Mouse (Mus musculus) monocyte, adult 5-6 weeks (primary cell): Measurements from ENCODE around the gene Akr1c13. TPM values are rescaled to one million over a fixed set of nuclear protein-coding genes. Genes with fewer than 3 reads are reported as not detected.
"Not testable (repeated sequence)": the region's sequence is repeated elsewhere in the genome, so short reads cannot be mapped to it uniquely, and the experiment has no call there.

Experiments
- ATAC-seq: fragments of 153-309, 156-312 bp; replicated peaks from 2 replicates; pipeline ENCODE4 v1.8.0; 2017; ENCODE audit warnings: mild to moderate bottlenecking; ENCODE audit not compliant: low TSS enrichment, insufficient number of reproducible peaks, severe bottlenecking, poor library complexity, low FRiP score
- total RNA-seq: library from RNA; stranded (forward); fragments of 200-1000, 200-491, 200-594 nt; gene quantifications from 3 replicates; pipeline ENCODE4 v1.2.3, GENCODE M21; 2017

Gene Akr1c13
- 13.8 to 29.7 TPM (median 18.2 TPM) in 3 replicates for total RNA-seq

DNA sequence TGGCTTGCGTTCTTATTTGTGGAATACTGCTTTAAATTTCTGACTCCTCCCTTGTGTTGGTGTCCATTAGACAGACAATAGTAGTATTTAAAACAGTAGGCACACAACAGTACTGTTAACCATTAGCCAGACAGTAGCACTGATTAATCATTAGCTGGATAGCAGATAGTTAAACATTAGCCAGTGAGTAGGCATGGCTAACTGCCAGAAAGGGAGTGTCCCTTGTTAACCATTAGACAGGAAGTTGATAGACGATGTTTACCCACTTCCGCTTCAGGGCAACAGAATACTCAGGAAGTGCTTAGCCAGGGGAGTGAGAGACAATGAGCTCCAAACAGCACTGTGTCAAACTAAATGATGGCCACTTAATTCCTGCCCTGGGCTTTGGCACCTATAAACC is at the start of gene Akr1c13:
Gene Akr1c13 (plus strand): TSS at position 247 of the 400 bp plus-strand sequence.
- ATAC-seq = peak; percentile 88

DNA sequence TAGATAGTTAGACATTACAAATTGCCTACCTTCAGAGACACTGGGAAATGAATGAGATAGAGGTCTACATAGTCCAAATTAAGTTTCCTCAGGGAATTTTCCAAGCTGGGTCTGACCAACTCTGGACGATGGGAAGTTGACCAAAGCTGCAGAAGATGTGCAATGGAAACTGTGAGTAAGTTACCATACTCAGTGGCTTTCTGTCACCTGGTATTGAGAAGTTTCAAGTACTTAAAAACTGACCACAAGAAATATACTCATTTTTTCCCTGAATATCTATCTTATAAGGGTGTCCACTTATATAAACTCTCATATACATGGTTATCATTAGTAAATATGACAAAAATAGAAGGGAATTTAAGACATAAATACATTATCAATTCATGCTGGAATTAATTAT is 46.7 kb upstream of the Akr1c13 start:
- no peak for ATAC-seq

DNA sequence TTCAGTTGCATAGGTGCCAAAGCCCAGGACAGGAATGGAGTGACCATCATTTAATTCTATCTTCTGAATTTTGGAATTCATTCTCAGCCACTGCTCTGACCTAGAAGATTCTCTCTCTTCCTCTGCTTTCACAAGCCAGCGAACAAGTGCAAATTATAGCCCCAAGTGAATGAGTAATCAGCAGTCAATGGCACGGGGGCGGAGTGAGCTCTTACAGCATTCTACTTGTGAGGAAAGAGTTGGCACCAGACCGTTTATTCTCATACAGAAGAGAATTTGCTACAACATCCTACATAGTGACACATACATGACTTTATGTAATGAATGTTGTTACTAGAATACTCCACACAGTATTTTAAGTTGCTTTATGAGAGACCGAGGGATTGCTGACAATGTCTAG is 40.4 kb upstream of the Akr1c13 start, which contains the start of gene Akr1c18:
Gene Akr1c18 (minus strand): TSS at position 137 of the 400 bp plus-strand sequence.
- ATAC-seq = no peak

DNA sequence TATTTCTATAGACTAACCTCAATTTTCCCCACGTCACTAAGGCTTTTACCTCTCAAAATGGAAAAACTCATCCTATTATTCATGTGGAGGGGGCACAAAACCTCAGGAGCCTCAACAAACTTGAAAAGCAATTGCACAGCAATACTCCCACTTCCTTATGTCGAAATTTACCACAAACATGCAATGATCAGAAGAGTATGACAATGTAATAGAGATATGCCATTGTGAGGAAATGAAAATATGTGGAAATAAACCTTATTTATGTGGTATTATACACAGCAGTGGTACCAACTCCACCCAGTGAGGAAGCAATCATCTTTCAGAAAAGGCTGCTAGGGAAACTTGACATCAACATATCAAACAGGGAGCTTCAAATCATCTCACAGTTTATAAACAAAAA is 38.0 kb upstream of the Akr1c13 start:
- peak; percentile 47; the same call in 1 of the 2 replicates for ATAC-seq

DNA sequence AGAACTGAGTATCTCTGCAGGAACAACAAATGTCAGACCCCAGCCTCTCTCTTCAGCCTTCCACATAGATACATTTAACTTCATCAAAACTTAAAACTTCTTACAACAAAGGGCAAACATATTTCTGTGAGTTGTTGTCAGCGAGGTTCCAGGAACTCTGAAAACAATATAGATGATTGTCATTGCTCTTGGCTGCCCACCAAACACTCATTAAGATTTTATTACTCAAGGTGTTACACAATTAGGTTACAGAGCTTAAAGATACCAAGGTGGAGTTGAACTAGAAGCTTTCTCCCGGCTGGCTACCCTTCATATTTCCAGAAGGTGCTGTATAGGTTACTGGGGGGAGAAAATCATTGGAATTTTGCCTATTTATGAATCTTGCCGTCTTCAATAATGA is 37.4 kb upstream of the Akr1c13 start:
- ATAC-seq = no peak

DNA sequence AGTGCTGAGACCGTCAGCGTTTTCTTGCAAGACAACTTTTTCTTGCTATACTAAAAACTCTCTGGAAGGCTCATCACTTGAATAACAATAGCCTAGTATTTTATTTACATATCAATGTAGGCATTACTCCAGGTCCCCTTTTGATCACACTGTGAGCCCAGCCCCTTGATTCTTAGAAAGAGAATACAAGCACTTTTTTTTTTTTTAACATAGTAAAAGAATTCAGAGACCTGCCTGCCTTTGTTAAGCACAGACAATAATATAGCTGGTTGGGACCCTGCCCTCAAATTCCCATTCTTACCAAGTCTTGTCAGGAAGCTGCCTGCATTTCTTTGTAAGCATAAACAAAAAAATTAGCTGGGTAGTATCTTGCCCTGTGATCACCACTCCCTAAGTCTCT is 35.7 kb upstream of the Akr1c13 start:
- no peak for ATAC-seq

DNA sequence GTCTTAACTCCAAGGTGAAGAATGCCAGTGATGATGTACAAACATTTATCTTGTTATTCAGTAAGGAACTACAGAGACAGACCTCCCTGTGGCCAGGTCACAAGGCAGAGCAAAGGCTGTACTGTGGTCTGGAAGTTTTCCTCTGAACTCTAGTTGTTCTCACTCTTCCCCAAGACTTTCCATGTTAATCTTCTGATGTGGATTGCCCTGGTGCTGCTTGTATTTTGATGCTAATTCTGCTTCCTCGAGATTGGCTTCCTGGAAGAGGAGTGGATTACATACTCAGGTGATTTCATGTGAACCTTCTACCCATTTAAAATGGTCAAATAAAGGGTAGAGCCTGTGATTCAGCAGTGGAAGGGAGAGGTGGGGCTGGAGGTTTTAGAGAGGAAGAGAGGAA is 22.9 kb upstream of the Akr1c13 start:
- ATAC-seq = no peak

DNA sequence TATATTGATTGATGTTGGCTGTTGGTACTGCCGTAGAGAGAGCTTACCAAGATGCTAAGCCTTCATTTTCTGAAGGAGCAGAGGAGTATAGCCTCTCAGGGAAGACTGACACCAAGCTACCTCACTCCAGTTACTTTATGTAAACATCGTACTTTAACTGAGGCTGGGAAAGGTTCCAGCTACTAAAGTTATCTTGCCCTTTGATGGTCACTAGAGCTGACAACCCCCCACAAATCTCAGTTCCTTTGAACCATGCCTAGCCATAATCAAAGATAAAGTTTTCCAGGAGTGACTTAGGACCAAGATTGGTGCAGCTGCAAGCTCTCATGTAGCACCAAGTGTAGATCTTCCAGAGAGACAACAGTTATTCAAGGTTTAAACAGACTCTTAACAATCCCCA is 18.0 kb upstream of the Akr1c13 start:
- no peak for ATAC-seq

DNA sequence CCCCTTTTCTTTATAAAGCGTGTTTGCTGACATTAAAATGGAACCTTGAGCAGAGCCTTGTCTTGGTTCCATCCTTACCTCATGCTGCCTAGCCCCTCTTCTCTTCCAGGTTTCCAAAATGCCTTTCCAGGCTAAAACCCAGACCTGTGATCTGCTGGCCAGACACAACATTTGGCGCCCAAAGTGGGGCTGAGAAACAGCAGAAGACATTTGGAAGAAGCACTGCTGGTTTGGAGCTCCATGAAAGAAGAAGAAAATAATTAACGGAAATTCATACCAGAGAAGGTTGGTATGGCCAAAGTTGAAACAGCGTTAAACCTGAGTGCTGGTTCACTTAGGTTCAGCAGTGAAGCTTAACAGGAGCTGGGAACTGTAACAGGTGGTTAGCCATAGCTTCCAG is 9.6 kb upstream of the Akr1c13 start:
- ATAC-seq = not testable (repeated sequence)

DNA sequence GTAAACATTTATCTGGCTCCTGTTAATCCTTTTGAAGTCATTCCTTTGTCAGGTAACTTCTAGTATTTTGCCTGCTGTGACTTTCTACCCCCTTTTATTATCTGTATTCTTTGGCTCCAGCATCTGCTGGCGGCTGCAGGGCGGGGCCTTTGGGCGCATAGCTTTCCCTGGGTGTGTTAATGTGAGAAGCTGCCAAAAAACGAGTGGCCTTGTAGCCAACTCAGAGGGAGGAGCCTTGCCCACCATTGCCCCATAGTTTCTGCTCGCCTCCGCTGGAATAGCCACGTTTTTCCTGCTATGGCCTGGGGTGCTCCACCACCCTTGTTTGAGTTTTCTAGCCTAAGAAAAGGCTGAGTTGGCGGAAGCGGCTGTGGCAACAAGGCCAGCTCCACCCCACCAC is 7.8 kb upstream of the Akr1c13 start:
- ATAC-seq = no peak

DNA sequence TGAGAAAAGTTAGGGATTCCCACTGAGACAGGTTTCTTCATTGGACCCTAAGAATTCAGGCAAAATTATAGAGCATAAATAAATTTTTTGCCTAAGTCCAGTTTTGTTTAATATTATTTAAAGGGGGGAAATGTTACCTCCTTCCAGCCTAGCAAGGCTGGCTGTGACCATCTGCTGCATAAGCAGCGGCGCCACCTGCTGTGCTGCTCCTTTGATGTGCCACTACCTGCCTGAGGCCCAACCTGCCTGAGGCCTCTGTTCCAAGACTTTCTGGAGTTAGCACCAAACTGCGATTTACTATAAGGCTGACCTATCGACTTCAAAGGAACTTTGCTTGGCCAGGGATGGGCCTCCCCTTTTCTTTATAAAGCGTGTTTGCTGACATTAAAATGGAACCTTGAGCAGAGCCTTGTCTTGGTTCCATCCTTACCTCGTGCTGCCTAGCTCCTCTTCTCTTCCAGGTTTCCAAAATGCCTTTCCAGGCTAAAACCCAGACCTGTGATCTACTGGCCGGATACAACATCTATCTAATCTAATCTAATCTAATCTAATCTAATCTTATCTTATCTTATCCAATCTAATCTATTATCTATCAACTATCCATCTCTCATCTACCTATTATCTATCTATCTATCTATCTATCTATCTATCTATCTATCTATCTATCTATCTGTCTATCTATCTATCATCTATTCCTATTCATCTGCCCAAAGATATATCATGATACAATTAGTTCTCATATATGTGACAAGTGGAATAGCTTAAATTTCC is 4.1 kb upstream of the Akr1c13 start:
- not testable (repeated sequence) for ATAC-seq

DNA sequence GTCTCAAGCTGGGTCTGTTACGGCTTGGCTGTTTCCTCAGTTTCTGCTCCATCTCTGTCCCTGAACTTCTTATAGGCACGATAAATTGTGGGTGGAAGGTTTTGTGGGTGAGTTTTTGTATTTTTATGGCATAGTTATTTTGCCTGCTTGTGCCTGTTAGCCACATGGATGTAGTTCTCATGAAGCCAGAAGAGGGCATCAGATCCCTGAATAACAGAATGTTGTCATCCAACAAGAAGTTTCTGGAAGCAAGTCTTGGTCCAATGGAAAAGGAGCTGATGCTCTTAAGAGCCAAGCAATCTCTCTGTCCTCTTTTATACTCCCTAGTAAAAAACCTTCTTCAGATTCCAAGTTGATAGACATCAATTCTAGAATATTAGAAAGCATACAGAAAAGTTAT is 2.8 kb upstream of the Akr1c13 start:
- no peak for ATAC-seq

DNA sequence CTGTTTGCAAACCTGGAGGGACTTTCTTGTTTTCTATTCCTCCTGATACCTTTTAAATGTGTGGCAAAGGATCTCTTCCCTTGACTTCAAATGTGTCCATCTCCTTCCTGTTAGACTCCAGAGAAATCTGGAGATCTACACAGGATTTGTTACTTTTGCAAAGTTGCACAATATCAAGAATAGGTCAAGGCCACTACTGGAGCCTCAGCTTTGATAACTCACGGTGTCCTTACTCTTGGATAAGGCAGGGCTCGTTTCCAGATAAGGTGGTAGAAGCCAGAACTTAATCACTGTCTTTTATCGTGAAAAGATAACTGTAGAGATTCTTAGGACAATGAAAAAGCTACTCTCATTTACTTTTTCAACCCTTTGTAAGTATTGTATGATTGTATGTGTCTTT is 1.6 kb downstream of the Akr1c13 start:
- ATAC-seq = no peak

DNA sequence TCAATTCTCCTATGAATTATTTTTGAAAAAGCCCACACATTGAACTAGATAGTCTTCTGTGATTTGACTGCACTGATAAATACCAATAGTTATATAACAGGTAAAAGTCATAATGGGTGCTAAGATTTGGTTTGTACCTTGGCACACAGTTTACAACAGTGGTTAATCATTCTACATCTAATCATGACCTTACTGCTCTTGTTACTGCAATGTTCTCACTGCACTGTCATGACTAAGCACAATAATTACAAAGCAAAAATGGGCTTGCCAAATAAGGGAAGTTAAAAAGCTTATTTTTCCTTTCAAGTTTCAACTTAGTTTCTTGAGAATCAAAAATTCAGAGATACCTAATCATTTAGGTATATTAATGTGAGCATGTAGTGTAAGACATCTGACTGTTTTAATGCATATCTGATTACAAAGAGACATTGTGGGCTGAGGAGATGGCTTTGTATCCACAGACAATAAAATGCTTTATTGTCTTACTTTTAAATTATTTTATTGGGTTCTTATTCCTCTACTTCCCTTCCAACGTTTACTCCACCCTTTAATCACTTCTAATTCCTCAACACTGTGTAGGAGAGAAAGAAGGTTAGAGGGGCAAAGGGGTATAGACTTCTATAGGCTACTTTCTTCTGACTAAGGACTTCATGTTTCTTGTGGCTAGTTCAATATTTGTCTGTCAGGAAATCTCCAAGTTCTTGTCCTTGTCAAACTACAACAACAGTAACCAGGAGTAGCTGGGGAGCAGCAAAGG is 15.4 kb downstream of the Akr1c13 start:
- no peak for ATAC-seq

DNA sequence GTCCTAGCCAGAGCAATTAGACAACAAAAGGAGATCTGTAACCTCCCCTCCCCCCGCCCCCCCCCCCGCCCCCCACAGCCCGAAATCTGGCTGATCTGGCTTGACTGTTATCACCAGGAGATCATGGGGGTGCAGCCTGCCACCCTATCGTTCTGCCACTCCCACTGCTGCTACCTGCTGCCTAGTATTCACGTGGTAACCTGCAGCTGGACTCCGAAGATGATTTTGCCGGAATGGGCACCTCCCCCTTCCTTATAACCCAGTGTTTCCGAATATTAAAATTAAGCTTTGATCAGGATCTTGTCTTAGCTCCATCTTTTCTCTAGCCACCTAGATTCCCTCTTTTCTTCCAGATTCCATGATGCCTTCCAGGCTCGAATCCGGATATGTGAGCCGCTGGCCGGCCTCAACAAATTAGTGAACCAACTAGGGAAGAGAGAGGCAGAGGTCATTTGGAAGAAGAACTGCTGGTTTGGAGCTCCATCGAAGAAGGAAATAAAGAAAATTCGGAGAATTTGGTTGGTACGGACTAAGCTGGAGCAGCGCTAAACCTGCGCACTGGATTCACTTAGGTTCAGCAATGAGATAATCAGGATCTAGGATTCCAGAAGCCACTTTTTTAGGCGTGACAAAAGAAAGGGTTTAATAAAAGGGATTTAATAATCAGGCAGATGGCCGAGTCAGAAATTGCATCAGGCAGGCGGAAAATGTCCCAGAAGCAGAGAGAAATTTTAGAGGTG is 20.8 kb downstream of the Akr1c13 start:
- ATAC-seq = no peak

DNA sequence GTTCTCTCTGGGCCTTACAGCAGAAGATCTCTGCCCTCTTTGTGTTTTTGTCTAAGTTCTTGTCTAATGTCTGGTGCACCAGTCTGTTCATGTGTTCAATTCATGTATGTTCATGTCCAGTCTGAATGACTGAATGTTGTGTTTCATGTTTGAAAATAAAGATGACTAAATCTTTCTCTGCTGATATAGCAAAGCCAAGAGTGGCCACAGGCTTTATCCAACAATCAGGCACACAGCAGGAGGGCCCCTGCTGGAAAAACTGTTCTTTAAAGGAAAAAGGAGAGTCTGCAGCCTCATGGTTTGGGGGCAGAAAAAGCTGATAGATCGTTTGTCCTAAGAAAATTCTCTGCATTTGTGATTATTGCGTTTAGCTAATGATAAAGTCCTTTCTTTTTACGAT is 21.4 kb downstream of the Akr1c13 start:
- no peak for ATAC-seq

DNA sequence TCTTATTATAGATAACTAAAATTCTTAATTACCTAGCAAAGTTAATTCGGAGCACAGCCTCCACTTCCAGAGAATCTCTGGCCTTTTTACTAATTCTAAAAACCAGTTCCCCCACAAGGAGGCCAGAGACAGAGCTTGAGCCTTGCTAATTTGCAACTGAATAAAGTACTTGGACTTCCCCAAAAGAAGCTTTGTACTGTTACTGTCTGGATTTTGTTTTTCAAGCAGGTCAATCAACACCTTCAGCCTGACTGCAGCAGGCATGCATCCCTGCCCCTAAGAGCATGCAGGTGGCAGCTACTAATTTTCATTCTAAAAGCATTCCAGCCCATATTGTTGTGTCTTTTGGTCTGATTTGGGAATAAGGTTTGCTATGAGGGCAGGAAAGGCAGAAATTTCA is 24.5 kb downstream of the Akr1c13 start:
- ATAC-seq = not testable (repeated sequence)

DNA sequence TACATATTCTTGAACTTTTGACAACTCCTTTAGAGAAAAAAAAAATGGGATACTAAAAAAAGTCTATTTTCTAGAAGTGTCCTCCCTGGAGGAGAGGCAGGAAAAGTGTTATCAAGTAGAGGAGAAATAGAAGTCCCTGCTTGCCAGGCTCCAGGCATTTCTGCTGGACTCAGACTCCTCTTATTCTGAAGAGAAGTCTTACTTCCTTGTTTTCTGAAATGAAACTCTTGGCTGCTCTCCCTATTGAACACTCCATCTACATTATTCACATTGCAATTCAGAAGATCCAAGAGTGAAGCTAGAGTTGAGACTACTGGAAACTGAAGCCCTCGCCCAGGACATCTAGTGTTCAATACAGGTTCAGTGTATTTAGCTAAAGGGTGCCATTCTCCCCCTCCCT is 37.5 kb downstream of the Akr1c13 start, which contains the start of gene Akr1c19:
Gene Akr1c19 (plus strand): TSS at position 260 of the 400 bp plus-strand sequence.
- no peak for ATAC-seq

DNA sequence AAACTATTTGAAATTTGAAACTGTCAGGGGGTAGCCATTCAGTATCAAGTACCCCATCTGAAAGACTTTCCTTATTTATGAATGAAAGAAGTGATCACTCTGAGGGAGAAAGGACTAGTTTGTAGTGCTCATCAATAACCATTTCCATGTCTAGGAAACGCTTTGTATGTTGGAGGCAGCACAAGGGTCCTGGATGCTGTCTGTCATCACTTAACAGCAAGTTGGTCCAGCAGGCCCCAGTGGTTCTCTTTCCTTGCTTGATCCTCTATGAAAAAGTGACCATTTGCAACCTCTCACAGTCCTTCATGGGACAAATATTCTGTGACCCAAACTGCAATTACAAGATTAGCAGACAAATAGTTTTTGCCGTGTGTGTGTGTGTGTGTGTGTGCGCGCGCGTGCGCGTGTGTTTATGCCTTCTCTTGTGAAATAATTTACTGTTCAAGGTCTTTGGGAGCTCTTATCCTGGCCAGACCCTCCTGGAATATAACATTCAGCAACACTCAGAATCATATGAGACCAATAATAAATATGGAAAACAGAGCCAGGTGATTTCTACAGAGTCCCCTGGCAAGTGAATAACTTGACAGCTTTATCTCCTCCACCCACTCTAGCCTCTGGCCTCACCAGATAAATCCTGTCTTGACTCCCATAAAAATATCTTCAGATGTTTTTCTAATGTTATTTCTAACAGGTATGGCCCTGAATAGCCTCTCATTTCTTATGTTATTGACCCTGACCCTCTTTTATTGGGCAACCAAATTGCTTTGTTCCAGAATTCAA is 40.1 kb downstream of the Akr1c13 start:
- ATAC-seq = no peak
